Mouse (Mus musculus): ENCODE results near the gene Trpc1. TPM values are rescaled to one million over a fixed set of nuclear protein-coding genes. Genes with fewer than 3 reads are reported as not detected.

Gene Trpc1
- polyA plus RNA-seq, 1 experiment: 1.2 TPM

GRCm38 (mm10) chr9:95693528-95694100 is 56.6 kb downstream of the Trpc1 start:
- DNase-seq: no peak
- no peaks in the 10 kb centered on the region for H3K36me3 ChIP-seq (ENCODE audit: control insufficient read depth, insufficient read depth, low read length)
- H3K27me3 ChIP-seq (ENCODE audit: control insufficient read depth, insufficient read depth, low read length): no peaks in the 10 kb centered on the region
- TF ChIP-seq POLR2A (IDR thresholded peaks at IDR 0.05; ENCODE audit: control insufficient read depth, extremely low read depth, insufficient read depth, low read length, poor library complexity) (no peak), CTCF (IDR thresholded peaks at IDR 0.05; ENCODE audit: borderline replicate concordance, control insufficient read depth, extremely low read depth, insufficient read depth, low read length, poor library complexity) (no peak)
- no peak overlapping the region for H3K4me3 ChIP-seq (ENCODE audit: control insufficient read depth, insufficient read depth, low read length)
- H3K27ac ChIP-seq (ENCODE audit: control insufficient read depth, insufficient read depth, low read length): no peak overlapping the region
- 82% methylated on average over 11 of the region's 11 CpGs for whole genome bisulfite sequencing
- no peaks in the 10 kb centered on the region for H3K4me1 ChIP-seq (replicated peaks; ENCODE audit: control insufficient read depth, insufficient read depth, low read length)

GRCm38 (mm10) chr9:95692823-95693222 is 57.4 kb downstream of the Trpc1 start:
- H3K36me3 ChIP-seq (ENCODE audit: control insufficient read depth, insufficient read depth, low read length): no peaks in the 10 kb centered on the region
- 85% methylated on average over 8 of the region's 8 CpGs for WGBS
- no peaks in the 10 kb centered on the region for H3K27me3 ChIP-seq (ENCODE audit: control insufficient read depth, insufficient read depth, low read length)
- DNase-seq: no peak
- H3K4me1 ChIP-seq (replicated peaks; ENCODE audit: control insufficient read depth, insufficient read depth, low read length): no peaks in the 10 kb centered on the region
- TF ChIP-seq CTCF (IDR thresholded peaks at IDR 0.05; ENCODE audit: borderline replicate concordance, control insufficient read depth, extremely low read depth, insufficient read depth, low read length, poor library complexity) (no peak), POLR2A (IDR thresholded peaks at IDR 0.05; ENCODE audit: control insufficient read depth, extremely low read depth, insufficient read depth, low read length, poor library complexity) (no peak)
- no peak overlapping the region for H3K4me3 ChIP-seq (ENCODE audit: control insufficient read depth, insufficient read depth, low read length)
- no peak overlapping the region for H3K27ac ChIP-seq (ENCODE audit: control insufficient read depth, insufficient read depth, low read length)

- WGBS: 56% methylated on average over 3 of the region's 3 CpGs
- H3K4me3 ChIP-seq (ENCODE audit: control insufficient read depth, insufficient read depth, low read length): no peak overlapping the region
- H3K27me3 ChIP-seq (ENCODE audit: control insufficient read depth, insufficient read depth, low read length): no peaks in the 10 kb centered on the region
- no peaks in the 10 kb centered on the region for H3K4me1 ChIP-seq (replicated peaks; ENCODE audit: control insufficient read depth, insufficient read depth, low read length)
- H3K36me3 ChIP-seq (ENCODE audit: control insufficient read depth, insufficient read depth, low read length): no peaks in the 10 kb centered on the region
- H3K27ac ChIP-seq (ENCODE audit: control insufficient read depth, insufficient read depth, low read length): no peak overlapping the region
- no peak for TF ChIP-seq CTCF (IDR thresholded peaks at IDR 0.05; ENCODE audit: borderline replicate concordance, control insufficient read depth, extremely low read depth, insufficient read depth, low read length, poor library complexity)
- no peak for TF ChIP-seq POLR2A (IDR thresholded peaks at IDR 0.05; ENCODE audit: control insufficient read depth, extremely low read depth, insufficient read depth, low read length, poor library complexity)
- peak; percentile 9 for DNase-seq
Observed at GRCm38 (mm10) chr9:95688064-95688463, 62.1 kb downstream of the Trpc1 start.

GRCm38 (mm10) chr9:95685660-95686440 is 64.3 kb downstream of the Trpc1 start:
- 83% methylated on average over 11 of the region's 11 CpGs for WGBS
- no peaks in the 10 kb centered on the region for H3K4me1 ChIP-seq (replicated peaks; ENCODE audit: control insufficient read depth, insufficient read depth, low read length)
- DNase-seq: no peak
- H3K4me3 ChIP-seq (ENCODE audit: control insufficient read depth, insufficient read depth, low read length): no peak overlapping the region
- no peaks in the 10 kb centered on the region for H3K27me3 ChIP-seq (ENCODE audit: control insufficient read depth, insufficient read depth, low read length)
- no peak overlapping the region for H3K27ac ChIP-seq (ENCODE audit: control insufficient read depth, insufficient read depth, low read length)
- TF ChIP-seq POLR2A (IDR thresholded peaks at IDR 0.05; ENCODE audit: control insufficient read depth, extremely low read depth, insufficient read depth, low read length, poor library complexity) (no peak), CTCF (IDR thresholded peaks at IDR 0.05; ENCODE audit: borderline replicate concordance, control insufficient read depth, extremely low read depth, insufficient read depth, low read length, poor library complexity) (no peak)
- H3K36me3 ChIP-seq (ENCODE audit: control insufficient read depth, insufficient read depth, low read length): no peaks in the 10 kb centered on the region

- no peaks in the 10 kb centered on the region for H3K36me3 ChIP-seq (ENCODE audit: control insufficient read depth, insufficient read depth, low read length)
- no peak overlapping the region for H3K27ac ChIP-seq (ENCODE audit: control insufficient read depth, insufficient read depth, low read length)
- no peaks in the 10 kb centered on the region for H3K4me1 ChIP-seq (replicated peaks; ENCODE audit: control insufficient read depth, insufficient read depth, low read length)
- no peak overlapping the region for H3K4me3 ChIP-seq (ENCODE audit: control insufficient read depth, insufficient read depth, low read length)
- TF ChIP-seq CTCF (IDR thresholded peaks at IDR 0.05; ENCODE audit: borderline replicate concordance, control insufficient read depth, extremely low read depth, insufficient read depth, low read length, poor library complexity): no peak
- TF ChIP-seq POLR2A (IDR thresholded peaks at IDR 0.05; ENCODE audit: control insufficient read depth, extremely low read depth, insufficient read depth, low read length, poor library complexity): no peak
- no peaks in the 10 kb centered on the region for H3K27me3 ChIP-seq (ENCODE audit: control insufficient read depth, insufficient read depth, low read length)
- DNase-seq: no peak
- WGBS: 93% methylated on average over 11 of the region's 11 CpGs
Observed at GRCm38 (mm10) chr9:95680691-95681090, 69.5 kb downstream of the Trpc1 start.

GRCm38 (mm10) chr9:95679966-95680365 is 70.2 kb downstream of the Trpc1 start:
- DNase-seq: no peak
- no peaks in the 10 kb centered on the region for H3K36me3 ChIP-seq (ENCODE audit: control insufficient read depth, insufficient read depth, low read length)
- H3K4me3 ChIP-seq (ENCODE audit: control insufficient read depth, insufficient read depth, low read length): no peak overlapping the region
- H3K27me3 ChIP-seq (ENCODE audit: control insufficient read depth, insufficient read depth, low read length): no peaks in the 10 kb centered on the region
- no peaks in the 10 kb centered on the region for H3K4me1 ChIP-seq (replicated peaks; ENCODE audit: control insufficient read depth, insufficient read depth, low read length)
- no peak overlapping the region for H3K27ac ChIP-seq (ENCODE audit: control insufficient read depth, insufficient read depth, low read length)
- no peak for TF ChIP-seq POLR2A (IDR thresholded peaks at IDR 0.05; ENCODE audit: control insufficient read depth, extremely low read depth, insufficient read depth, low read length, poor library complexity)
- no peak for TF ChIP-seq CTCF (IDR thresholded peaks at IDR 0.05; ENCODE audit: borderline replicate concordance, control insufficient read depth, extremely low read depth, insufficient read depth, low read length, poor library complexity)
- 87% methylated on average over 7 of the region's 7 CpGs for WGBS
